Mouse (Mus musculus) frontal cortex, adult (tissue): ENCODE measurements around the gene Marcksl1.

ENCODE experiments used
- ATAC-seq: cut with Nextera tagmentation; 2 replicates; pipeline ENCODE4 v1.9.2; 2017; ENCODE audit warnings: mild to moderate bottlenecking, moderate library complexity, mixed read lengths; ENCODE audit not compliant: low TSS enrichment

Marcksl1 gene

GRCm38 (mm10) chr4:129556532-129557223 is 43.3 kb downstream of the Marcksl1 start:
- peak; percentile 69; the same call in 1 of the 2 replicates for ATAC-seq

GRCm38 (mm10) chr4:129557256-129557808 is 44.0 kb downstream of the Marcksl1 start:
- ATAC-seq = no peak

DNA sequence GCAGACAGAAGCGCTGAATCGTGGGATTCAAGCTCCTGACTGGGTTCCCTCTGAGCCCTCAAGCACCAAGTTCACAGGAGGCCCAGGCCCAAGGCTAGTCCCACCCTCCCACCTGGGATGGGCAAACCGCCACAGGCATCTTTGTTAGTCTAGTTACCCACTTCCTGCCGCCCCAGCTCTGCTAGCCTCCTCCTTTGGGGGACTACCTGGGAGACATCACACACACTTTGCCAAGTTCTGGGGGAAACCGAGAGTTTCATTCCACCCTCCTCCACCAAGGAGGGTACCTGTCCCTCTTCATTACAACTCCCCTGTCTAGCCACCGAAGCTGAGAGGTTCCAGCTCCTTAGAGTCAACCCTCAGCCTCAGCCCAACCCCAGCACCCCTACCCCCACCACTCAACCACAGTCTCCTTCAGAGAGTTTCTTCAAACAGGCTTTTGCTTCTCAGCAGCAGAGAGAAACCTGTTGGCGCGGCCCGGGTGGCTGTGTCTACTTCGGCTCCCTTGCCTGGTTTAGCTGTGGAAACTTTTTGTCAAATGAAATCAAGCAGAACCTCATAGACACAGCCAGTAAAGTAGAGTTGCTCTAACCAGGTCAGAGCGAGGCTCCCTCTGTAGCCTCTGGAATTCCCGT is 45.1 kb downstream of the Marcksl1 start:
- no peak for ATAC-seq

DNA sequence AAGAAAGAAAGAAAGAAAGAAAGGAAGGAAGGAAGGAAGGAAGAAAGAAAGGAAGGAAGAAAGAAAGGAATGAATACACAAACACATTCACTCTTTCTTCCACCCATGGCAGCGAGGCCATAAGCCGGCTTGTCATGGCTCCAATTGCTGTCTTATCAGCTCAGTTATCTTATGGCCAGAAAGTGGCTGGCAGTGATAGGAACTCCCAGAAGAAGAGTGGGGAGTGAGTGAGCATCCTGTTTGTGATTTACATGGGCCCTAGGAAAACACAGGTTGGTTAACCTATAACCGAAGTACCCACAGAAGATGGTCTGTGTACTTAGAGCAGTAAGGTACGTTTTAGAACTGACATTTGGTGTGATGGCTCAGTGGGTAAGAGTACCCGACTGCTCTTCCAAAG is 47.8 kb downstream of the Marcksl1 start:
- ATAC-seq = no peak

- ATAC-seq = no peak
Measured at GRCm38 (mm10) chr4:129563718-129564117, 50.3 kb downstream of the Marcksl1 start.

DNA sequence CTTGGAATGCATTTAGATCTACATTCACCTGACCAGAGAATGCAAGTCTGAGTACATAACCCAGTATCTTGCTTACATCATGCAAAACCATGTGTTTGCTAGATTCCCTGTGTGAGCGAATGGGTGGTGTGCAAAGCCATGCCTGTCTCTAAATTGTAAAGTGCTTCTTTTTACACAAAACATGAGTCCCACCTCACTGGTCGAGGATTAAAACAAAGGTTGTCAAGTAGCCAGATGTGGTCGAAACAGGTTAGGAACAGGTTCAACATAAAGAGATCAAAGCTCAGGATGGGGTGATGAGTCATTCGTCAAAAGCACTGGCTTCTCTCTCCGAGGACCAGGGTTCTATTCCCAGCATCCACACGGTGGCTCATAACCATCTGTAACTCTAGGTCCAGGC is 51.8 kb downstream of the Marcksl1 start:
- ATAC-seq = no peak
